Mouse (Mus musculus) forebrain, embryonic 11.5 days (tissue): Measurements from ENCODE around the gene Cfap300. TPM values are rescaled to one million over a fixed set of nuclear protein-coding genes. Genes with fewer than 3 reads are reported as not detected.

Experiments
- ATAC-seq: fragments of 200-750 bp; cut with Nextera tagmentation; replicated peaks from 2 replicates; pipeline ENCODE4 v1.8.0; 2017; ENCODE audit warnings: moderate TSS enrichment; ENCODE audit not compliant: low FRiP score
- DNase-seq: peaks from one replicate; pipeline ENCODE4 v3.0.0-alpha.2; 2017; ENCODE audit warnings: low spot score
- H3K27ac ChIP-seq: fragments of 300-500 bp; sonication (generic); 2 replicates; pipeline ENCODE4 v1.5.1; 2014; ENCODE audit warnings: low read depth, low read length
- H3K27me3 ChIP-seq: fragments of 300-500 bp; sonication (generic); 2 replicates; pipeline ENCODE4 v1.6.1; 2014; ENCODE audit warnings: mild to moderate bottlenecking, low read length, mixed read lengths; ENCODE audit not compliant: control insufficient read depth, insufficient read depth
- H3K36me3 ChIP-seq: fragments of 300-500 bp; sonication (generic); 2 replicates; pipeline ENCODE4 v1.6.1; 2014; ENCODE audit warnings: mild to moderate bottlenecking, low read length, moderate library complexity, mixed read lengths; ENCODE audit not compliant: control insufficient read depth, insufficient read depth
- H3K4me1 ChIP-seq: fragments of 300-500 bp; sonication (generic); replicated peaks from 2 replicates; pipeline ENCODE4 v1.6.1; 2014; ENCODE audit warnings: low read length, mixed read lengths; ENCODE audit not compliant: control insufficient read depth, insufficient read depth
- H3K4me2 ChIP-seq: fragments of 300-500 bp; sonication (generic); 2 replicates; pipeline ENCODE4 v1.6.1; 2014; ENCODE audit warnings: low read depth, mild to moderate bottlenecking, low read length, moderate library complexity, mixed read lengths; ENCODE audit not compliant: severe bottlenecking
- H3K4me3 ChIP-seq: fragments of 300-500 bp; sonication (generic); 2 replicates; pipeline ENCODE4 v1.5.1; 2014; ENCODE audit warnings: low read depth, low read length
- H3K9ac ChIP-seq: fragments of 300-500 bp; sonication (generic); 2 replicates; pipeline ENCODE4 v1.6.1; 2014; ENCODE audit warnings: low read length
- H3K9me3 ChIP-seq: fragments of 300-500 bp; sonication (generic); 2 replicates; pipeline ENCODE4 v1.6.1; 2016; ENCODE audit warnings: low read length, mixed read lengths; ENCODE audit not compliant: control insufficient read depth
- WGBS: fragments of 180-500 bp; shearing (Covaris S2); extraction: QIAGEN DNeasy Blood & Tissue Kit; methylation state at CpG from one replicate; pipeline ENCODE4 v1.1.7; 2014; 5-methylcytosine and 5-hydroxymethylcytosine counted together
- polyA plus RNA-seq: library from polyadenylated mRNA; unstranded; fragments of >200 nt; fragmentation: Nextera tagmentation; extraction: Ambion mirVana; gene quantifications from 2 replicates; pipeline ENCODE4 v1.2.1, GENCODE M21; 2014

Cfap300 gene
- 18.6 and 21.4 TPM in 2 replicates for polyA plus RNA-seq

GRCm38 (mm10) chr9:8042338-8043043 is at the start of gene Cfap300:
Gene Cfap300 (minus strand): TSS chr9:8042823.
- WGBS = under 1% methylated on average over 39 of the region's 39 CpGs
- H3K9me3 ChIP-seq = no peaks in the 10 kb centered on the region
- H3K36me3 ChIP-seq = no peaks in the 10 kb centered on the region
- H3K27me3 ChIP-seq = no peaks in the 10 kb centered on the region
- H3K4me2 ChIP-seq = peak within 1 kb of the TSS; percentile 69
- ATAC-seq (peak; percentile 99), DNase-seq (peak; percentile 98)
- H3K27ac ChIP-seq = peak within 1 kb of the TSS; percentile 57
- peak within 1 kb of the TSS; percentile 71 for H3K4me3 ChIP-seq
- H3K4me1 ChIP-seq = peaks cover 2% of the 10 kb centered on the region; the same call in 1 of the 2 replicates
- H3K9ac ChIP-seq = peak within 1 kb of the TSS; percentile 73

DNA sequence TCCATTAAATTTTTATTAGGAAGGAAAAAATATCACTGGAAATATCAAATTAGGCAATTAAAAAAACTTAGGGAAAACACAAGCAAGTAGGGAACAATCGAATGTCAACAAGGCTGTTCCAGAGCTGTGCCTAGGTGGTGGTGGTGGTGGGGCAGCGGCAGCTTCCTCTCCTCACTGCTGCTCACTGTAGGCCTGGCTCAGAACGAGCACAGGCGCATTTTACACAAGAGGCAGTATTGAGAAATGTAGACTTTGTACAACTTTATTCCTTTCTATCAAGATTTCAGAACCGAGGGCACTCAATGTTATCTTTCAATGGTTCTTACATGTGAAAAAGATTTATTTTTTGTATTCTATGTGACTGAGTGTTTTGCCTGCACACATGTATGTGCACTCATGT is 36.3 kb upstream of the Cfap300 start:
- Histone ChIP-seq H3K9me3 (no peaks in the 10 kb centered on the region), H3K4me2 (no peak overlapping the region), H3K9ac (no peak overlapping the region), H3K27ac (no peak overlapping the region), H3K4me3 (no peak overlapping the region), H3K27me3 (no peaks in the 10 kb centered on the region), H3K4me1 (no peaks in the 10 kb centered on the region), H3K36me3 (no peaks in the 10 kb centered on the region)
- 87% methylated on average over 5 of the region's 5 CpGs for WGBS
- DNase-seq (no peak), ATAC-seq (no peak)

DNA sequence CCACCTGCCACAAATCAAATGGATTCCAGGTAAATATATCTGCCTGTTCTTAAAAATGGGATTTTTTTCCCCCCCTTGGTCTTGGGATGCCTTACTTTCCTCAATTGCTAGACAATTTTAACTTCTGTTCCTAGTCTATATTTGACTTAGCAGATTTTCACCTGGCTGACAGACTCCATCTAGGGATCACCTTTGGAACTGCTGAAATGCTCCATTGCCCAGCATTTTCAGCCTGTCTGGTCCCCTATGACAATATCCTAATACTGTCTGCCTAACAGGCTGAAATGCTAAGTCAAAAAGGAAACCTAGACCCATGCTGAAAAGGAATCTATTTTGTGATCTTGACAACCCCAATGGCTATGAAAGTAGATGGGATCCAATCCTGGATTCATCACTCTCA is 31.7 kb upstream of the Cfap300 start:
- ATAC-seq (no peak), DNase-seq (no peak)
- no peak overlapping the region for H3K4me3 ChIP-seq
- no peak overlapping the region for H3K27ac ChIP-seq
- no peaks in the 10 kb centered on the region for H3K4me1 ChIP-seq
- H3K9ac ChIP-seq = no peak overlapping the region
- no peaks in the 10 kb centered on the region for H3K27me3 ChIP-seq
- no peaks in the 10 kb centered on the region for H3K36me3 ChIP-seq
- H3K9me3 ChIP-seq = no peaks in the 10 kb centered on the region
- H3K4me2 ChIP-seq = no peak overlapping the region

DNA sequence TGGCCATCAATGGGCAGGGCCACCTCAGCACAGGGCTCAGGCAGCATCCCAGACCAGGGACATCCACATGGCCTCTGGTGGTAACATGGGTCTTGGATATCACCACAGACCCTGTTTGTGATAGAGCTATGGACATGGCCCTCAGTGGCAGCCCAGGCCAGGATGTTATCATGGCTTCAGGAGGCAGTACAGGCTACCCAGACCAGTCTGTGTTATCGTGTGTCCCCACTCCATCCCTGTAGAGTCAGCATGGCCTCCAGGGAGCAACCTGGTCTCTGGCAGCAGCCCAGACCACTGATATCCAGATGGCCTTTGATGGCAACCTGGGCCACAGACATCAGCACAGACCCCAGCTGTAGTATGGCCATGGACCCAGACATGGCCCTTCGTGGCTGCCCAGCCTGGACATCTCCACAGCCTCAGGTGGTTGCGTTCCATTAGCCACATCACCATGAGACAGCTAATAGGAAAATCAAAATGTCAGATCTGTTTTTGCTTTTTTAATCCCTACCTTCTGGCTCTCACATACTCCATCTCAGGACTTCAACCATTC is 30.7 kb upstream of the Cfap300 start:
- WGBS = 93% methylated on average over 3 of the region's 3 CpGs
- Histone ChIP-seq H3K9ac (no peak overlapping the region), H3K27ac (no peak overlapping the region), H3K9me3 (no peaks in the 10 kb centered on the region), H3K4me1 (no peaks in the 10 kb centered on the region), H3K27me3 (no peaks in the 10 kb centered on the region), H3K36me3 (no peaks in the 10 kb centered on the region), H3K4me2 (no peak overlapping the region), H3K4me3 (no peak overlapping the region)
- DNase-seq (no peak), ATAC-seq (no peak)

DNA sequence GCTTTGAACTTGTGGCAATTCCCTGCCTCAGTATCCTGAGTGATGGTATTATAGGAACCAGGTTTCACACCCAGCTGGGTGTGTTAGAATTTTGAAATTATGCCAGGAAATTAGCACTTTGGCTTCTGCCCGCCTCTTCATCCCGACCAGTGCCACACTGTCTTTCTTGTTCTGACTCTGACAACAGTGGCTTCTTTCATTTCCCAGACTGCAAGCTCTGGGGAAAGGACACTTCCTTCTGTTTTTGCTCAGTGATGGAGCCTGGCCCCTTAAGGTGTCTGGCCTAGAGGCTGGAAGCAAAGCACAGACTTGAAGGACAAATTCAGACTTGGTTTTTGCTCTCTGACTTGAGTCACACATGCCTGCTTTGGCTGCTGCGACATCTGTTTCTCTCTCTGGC is 17.0 kb upstream of the Cfap300 start:
- Histone ChIP-seq H3K4me1 (no peaks in the 10 kb centered on the region), H3K4me2 (no peak overlapping the region), H3K27ac (no peak overlapping the region), H3K9me3 (no peaks in the 10 kb centered on the region), H3K9ac (no peak overlapping the region), H3K27me3 (no peaks in the 10 kb centered on the region), H3K4me3 (no peak overlapping the region), H3K36me3 (no peaks in the 10 kb centered on the region)
- DNase-seq (no peak), ATAC-seq (no peak)
- WGBS = 74% methylated on average over 3 of the region's 3 CpGs

- no peak overlapping the region for H3K4me2 ChIP-seq
- H3K27ac ChIP-seq = no peak overlapping the region
- H3K9ac ChIP-seq = no peak overlapping the region
- no peaks in the 10 kb centered on the region for H3K4me1 ChIP-seq
- no peaks in the 10 kb centered on the region for H3K36me3 ChIP-seq
- ATAC-seq (no peak), DNase-seq (no peak)
- no peak overlapping the region for H3K4me3 ChIP-seq
- no peaks in the 10 kb centered on the region for H3K27me3 ChIP-seq
- WGBS = 60% methylated on average over 1 of the region's 1 CpGs
- no peaks in the 10 kb centered on the region for H3K9me3 ChIP-seq
Observed at GRCm38 (mm10) chr9:8054831-8055230, 12.2 kb upstream of the Cfap300 start.

GRCm38 (mm10) chr9:8043044-8043387 is 393 bp upstream of the Cfap300 start:
- H3K9ac ChIP-seq = peak overlapping the region; percentile 73
- 17% methylated on average over 5 of the region's 5 CpGs for WGBS
- DNase-seq (no peak), ATAC-seq (peak; percentile 56)
- H3K4me2 ChIP-seq = peak overlapping the region; percentile 19; the same call in 1 of the 2 replicates
- peaks cover 2% of the 10 kb centered on the region; the same call in 1 of the 2 replicates for H3K4me1 ChIP-seq
- H3K36me3 ChIP-seq = no peaks in the 10 kb centered on the region
- H3K9me3 ChIP-seq = no peaks in the 10 kb centered on the region
- H3K4me3 ChIP-seq = peak overlapping the region; percentile 71; the same call in 1 of the 2 replicates
- no peaks in the 10 kb centered on the region for H3K27me3 ChIP-seq
- H3K27ac ChIP-seq = peak overlapping the region; percentile 19; the same call in 1 of the 2 replicates

- Histone ChIP-seq H3K36me3 (no peaks in the 10 kb centered on the region), H3K4me2 (no peak overlapping the region), H3K4me1 (no peaks in the 10 kb centered on the region), H3K9ac (no peak overlapping the region), H3K27ac (no peak overlapping the region), H3K9me3 (no peaks in the 10 kb centered on the region), H3K4me3 (no peak overlapping the region), H3K27me3 (no peaks in the 10 kb centered on the region)
- ATAC-seq (peak; percentile 38), DNase-seq (no peak)
- 44% methylated on average over 7 of the region's 7 CpGs for WGBS
Observed at GRCm38 (mm10) chr9:8035546-8035945, 7.1 kb downstream of the Cfap300 start.

DNA sequence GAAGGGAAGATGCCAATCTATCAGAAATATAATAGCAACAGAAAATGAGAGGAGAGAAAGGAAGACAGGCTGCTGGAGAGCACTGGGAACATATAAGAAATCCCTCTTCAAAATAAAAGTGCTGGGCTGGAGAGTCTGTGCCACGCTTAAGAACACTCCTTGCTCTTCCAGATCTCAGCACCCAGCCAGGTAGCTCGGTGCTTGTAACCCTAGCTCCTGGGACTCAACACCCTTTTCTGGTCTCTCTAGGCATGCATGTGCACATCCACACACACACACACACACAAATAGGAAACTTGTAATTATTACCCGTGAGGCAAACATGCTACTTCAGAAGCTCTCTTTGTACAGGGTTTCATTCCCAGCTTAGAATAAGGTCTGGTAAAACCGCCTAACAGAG is 7.5 kb downstream of the Cfap300 start:
- no peak for ATAC-seq
- WGBS = 52% methylated on average over 4 of the region's 4 CpGs
- H3K27ac ChIP-seq = no peak overlapping the region

More for the DNA sequence above, 7.5 kb downstream of the Cfap300 start:
- no peak overlapping the region for H3K4me2 ChIP-seq
- no peak overlapping the region for H3K9ac ChIP-seq
- H3K4me3 ChIP-seq = no peak overlapping the region
- no peaks in the 10 kb centered on the region for H3K36me3 ChIP-seq
- H3K9me3 ChIP-seq = no peaks in the 10 kb centered on the region
- no peak for DNase-seq
- no peaks in the 10 kb centered on the region for H3K27me3 ChIP-seq
- no peaks in the 10 kb centered on the region for H3K4me1 ChIP-seq
